Mouse (Mus musculus): Measurements from ENCODE around the gene Slc31a2. TPM values are rescaled to one million over a fixed set of nuclear protein-coding genes. Genes with fewer than 3 reads are reported as not detected.

Gene Slc31a2
- polyA plus RNA-seq (2012; rRNA removed), result 8.8 and 10.4 TPM in 2 replicates

- H3K27ac ChIP-seq (ENCODE audit: insufficient read depth, low read depth, low read length), result no peak within 1 kb of the TSS
- 35% methylated on average over 2 of the region's 2 CpGs for WGBS
- H3K36me3 ChIP-seq (ENCODE audit: control insufficient read depth, insufficient read depth, low read length), result no peaks in the 10 kb centered on the region
- TF ChIP-seq CTCF (IDR thresholded peaks at IDR 0.05; ENCODE audit: extremely low read depth, insufficient read length, insufficient replicate concordance, low read depth, low read length) (no peak), POLR2A (IDR thresholded peaks at IDR 0.05; ENCODE audit: low read depth, low read length) (no peak)
- no peak within 1 kb of the TSS for H3K4me3 ChIP-seq (ENCODE audit: low read depth, low read length)
- H3K4me1 ChIP-seq (ENCODE audit: control insufficient read depth, insufficient read depth, insufficient read length, low read length), result 0 out of 2 replicates have a peak, but pooled peaks cover 1% of the 10 kb centered on the region
- H3K27me3 ChIP-seq (ENCODE audit: control insufficient read depth, insufficient read depth, low read length), result no peaks in the 10 kb centered on the region
Observed at GRCm38 (mm10) chr4:62262276-62262675, at the start of gene Slc31a2. Gene Slc31a2 (plus strand): TSS chr4:62262562.

- H3K4me1 ChIP-seq (ENCODE audit: control insufficient read depth, insufficient read depth, insufficient read length, low read length), result peaks cover 3% of the 10 kb centered on the region; the same call in 1 of the 2 replicates
- H3K36me3 ChIP-seq (ENCODE audit: control insufficient read depth, insufficient read depth, low read length), result no peaks in the 10 kb centered on the region
- no peaks in the 10 kb centered on the region; the same call in 1 of the 2 replicates for H3K27me3 ChIP-seq (ENCODE audit: control insufficient read depth, insufficient read depth, low read length)
- no peak overlapping the region for H3K27ac ChIP-seq (ENCODE audit: insufficient read depth, low read depth, low read length)
- TF ChIP-seq POLR2A (IDR thresholded peaks at IDR 0.05; ENCODE audit: low read depth, low read length), result no peak
- no peak for TF ChIP-seq CTCF (IDR thresholded peaks at IDR 0.05; ENCODE audit: extremely low read depth, insufficient read length, insufficient replicate concordance, low read depth, low read length)
- H3K4me3 ChIP-seq (ENCODE audit: low read depth, low read length), result no peak overlapping the region
- 34% methylated on average over 2 of the region's 2 CpGs for WGBS
Observed at GRCm38 (mm10) chr4:62213490-62213889, 48.9 kb upstream of the Slc31a2 start.

- no peaks in the 10 kb centered on the region for H3K36me3 ChIP-seq (ENCODE audit: control insufficient read depth, insufficient read depth, low read length)
- TF ChIP-seq CTCF (IDR thresholded peaks at IDR 0.05; ENCODE audit: extremely low read depth, insufficient read length, insufficient replicate concordance, low read depth, low read length) (peak; percentile 73; the same call in 1 of the 2 replicates), POLR2A (IDR thresholded peaks at IDR 0.05; ENCODE audit: low read depth, low read length) (no peak)
- H3K27ac ChIP-seq (ENCODE audit: insufficient read depth, low read depth, low read length), result no peak overlapping the region
- H3K27me3 ChIP-seq (ENCODE audit: control insufficient read depth, insufficient read depth, low read length), result no peaks in the 10 kb centered on the region
- H3K4me1 ChIP-seq (ENCODE audit: control insufficient read depth, insufficient read depth, insufficient read length, low read length), result no peaks in the 10 kb centered on the region
- H3K4me3 ChIP-seq (ENCODE audit: low read depth, low read length), result no peak overlapping the region
- whole genome bisulfite sequencing, result 34% methylated on average over 10 of the region's 10 CpGs
Observed at GRCm38 (mm10) chr4:62228391-62228790, 34.0 kb upstream of the Slc31a2 start.

- TF ChIP-seq CTCF (IDR thresholded peaks at IDR 0.05; ENCODE audit: extremely low read depth, insufficient read length, insufficient replicate concordance, low read depth, low read length) (no peak), POLR2A (IDR thresholded peaks at IDR 0.05; ENCODE audit: low read depth, low read length) (no peak)
- 78% methylated on average over 7 of the region's 7 CpGs for WGBS
- no peaks in the 10 kb centered on the region for H3K4me1 ChIP-seq (ENCODE audit: control insufficient read depth, insufficient read depth, insufficient read length, low read length)
- H3K36me3 ChIP-seq (ENCODE audit: control insufficient read depth, insufficient read depth, low read length), result no peaks in the 10 kb centered on the region
- H3K27ac ChIP-seq (ENCODE audit: insufficient read depth, low read depth, low read length), result no peak overlapping the region
- no peaks in the 10 kb centered on the region for H3K27me3 ChIP-seq (ENCODE audit: control insufficient read depth, insufficient read depth, low read length)
- no peak overlapping the region for H3K4me3 ChIP-seq (ENCODE audit: low read depth, low read length)
Observed at GRCm38 (mm10) chr4:62229448-62229847, 32.9 kb upstream of the Slc31a2 start.

GRCm38 (mm10) chr4:62230153-62230552 is 32.2 kb upstream of the Slc31a2 start:
- 54% methylated on average over 1 of the region's 1 CpGs for WGBS
- no peak overlapping the region for H3K27ac ChIP-seq (ENCODE audit: insufficient read depth, low read depth, low read length)
- H3K4me1 ChIP-seq (ENCODE audit: control insufficient read depth, insufficient read depth, insufficient read length, low read length), result no peaks in the 10 kb centered on the region
- no peaks in the 10 kb centered on the region for H3K27me3 ChIP-seq (ENCODE audit: control insufficient read depth, insufficient read depth, low read length)
- H3K36me3 ChIP-seq (ENCODE audit: control insufficient read depth, insufficient read depth, low read length), result no peaks in the 10 kb centered on the region
- H3K4me3 ChIP-seq (ENCODE audit: low read depth, low read length), result no peak overlapping the region
- TF ChIP-seq CTCF (IDR thresholded peaks at IDR 0.05; ENCODE audit: extremely low read depth, insufficient read length, insufficient replicate concordance, low read depth, low read length) (no peak), POLR2A (IDR thresholded peaks at IDR 0.05; ENCODE audit: low read depth, low read length) (no peak)

GRCm38 (mm10) chr4:62230769-62231168 is 31.6 kb upstream of the Slc31a2 start, which contains the start of gene Zfp37:
Gene Zfp37 (minus strand): TSS chr4:62231047.
- no peak for TF ChIP-seq POLR2A (IDR thresholded peaks at IDR 0.05; ENCODE audit: low read depth, low read length)
- peak; percentile 3; the same call in 1 of the 2 replicates for TF ChIP-seq CTCF (IDR thresholded peaks at IDR 0.05; ENCODE audit: extremely low read depth, insufficient read length, insufficient replicate concordance, low read depth, low read length)
- H3K4me1 ChIP-seq (ENCODE audit: control insufficient read depth, insufficient read depth, insufficient read length, low read length), result no peaks in the 10 kb centered on the region
- H3K4me3 ChIP-seq (ENCODE audit: low read depth, low read length), result no peak within 1 kb of the TSS
- H3K27me3 ChIP-seq (ENCODE audit: control insufficient read depth, insufficient read depth, low read length), result no peaks in the 10 kb centered on the region
- WGBS, result 70% methylated on average over 13 of the region's 13 CpGs
- H3K36me3 ChIP-seq (ENCODE audit: control insufficient read depth, insufficient read depth, low read length), result no peaks in the 10 kb centered on the region
- H3K27ac ChIP-seq (ENCODE audit: insufficient read depth, low read depth, low read length), result no peak within 1 kb of the TSS

GRCm38 (mm10) chr4:62240586-62240985 is 21.8 kb upstream of the Slc31a2 start:
- no peak overlapping the region for H3K4me3 ChIP-seq (ENCODE audit: low read depth, low read length)
- 65% methylated on average over 6 of the region's 6 CpGs for WGBS

More at GRCm38 (mm10) chr4:62240586-62240985, 21.8 kb upstream of the Slc31a2 start:
- no peaks in the 10 kb centered on the region for H3K36me3 ChIP-seq (ENCODE audit: control insufficient read depth, insufficient read depth, low read length)
- no peaks in the 10 kb centered on the region for H3K27me3 ChIP-seq (ENCODE audit: control insufficient read depth, insufficient read depth, low read length)
- no peak overlapping the region for H3K27ac ChIP-seq (ENCODE audit: insufficient read depth, low read depth, low read length)
- no peak for TF ChIP-seq CTCF (IDR thresholded peaks at IDR 0.05; ENCODE audit: extremely low read depth, insufficient read length, insufficient replicate concordance, low read depth, low read length)
- no peak for TF ChIP-seq POLR2A (IDR thresholded peaks at IDR 0.05; ENCODE audit: low read depth, low read length)
- H3K4me1 ChIP-seq (ENCODE audit: control insufficient read depth, insufficient read depth, insufficient read length, low read length), result no peaks in the 10 kb centered on the region
